In genomic region chr10:56061238-56061830, GRCm38 (mm10) we compare ENCODE assay signal across 15 mouse cellular contexts.
"Had no signal": no experiment of that assay in that cellular context is flagged by ENCODE, and none has a peak within 500 bp of the region (broad histone marks: within the 10 kb centered on the region; RNA-seq: fewer than 3 reads in every experiment).

No protein-coding gene starts in this region.

- H3K9me3 ChIP-seq: intestine, embryonic 15.5 days; limb, embryonic 15.5 days; liver, embryonic 12.5 days; midbrain, embryonic 10.5 days; neural tube, embryonic 15.5 days had no signal

- ATAC-seq: intestine, embryonic 15.5 days; liver, embryonic 12.5 days had no signal

- H3K4me2 ChIP-seq: intestine, embryonic 15.5 days; limb, embryonic 15.5 days; liver, embryonic 12.5 days; lung, embryonic 14.5 days; neural tube, embryonic 15.5 days had no signal

- H3K9ac ChIP-seq: intestine, embryonic 15.5 days; limb, embryonic 15.5 days; liver, embryonic 12.5 days; lung, embryonic 14.5 days; neural tube, embryonic 15.5 days had no signal

- H3K27me3 ChIP-seq: intestine, embryonic 15.5 days; limb, embryonic 15.5 days; liver, embryonic 12.5 days; neural tube, embryonic 15.5 days had no signal

- H3K27ac ChIP-seq: intestine, embryonic 15.5 days; limb, embryonic 15.5 days; liver, embryonic 12.5 days; midbrain, embryonic 10.5 days; neural tube, embryonic 15.5 days had no signal

- H3K4me3 ChIP-seq: intestine, embryonic 15.5 days; limb, embryonic 15.5 days; liver, embryonic 12.5 days; midbrain, embryonic 10.5 days; myocyte; neural tube, embryonic 15.5 days had no signal

- H3K4me1 ChIP-seq: intestine, embryonic 15.5 days; limb, embryonic 15.5 days; liver, embryonic 12.5 days; midbrain, embryonic 10.5 days had no signal

- H3K36me3 ChIP-seq: intestine, embryonic 15.5 days; limb, embryonic 15.5 days; liver, embryonic 12.5 days; midbrain, embryonic 10.5 days; neural tube, embryonic 15.5 days had no signal

- DNase-seq: kidney, adult 8-10 months; lung, embryonic 14.5 days; lung, postnatal 10 days; lung, postnatal 4 days; midbrain, embryonic 14.5 days; right cerebral cortex, adult 18-20 months; right cerebral cortex, postnatal 25 days; thymus, adult 2 months; thymus, postnatal 25 days had no signal
